Mouse (Mus musculus) neural tube, embryonic 11.5 days (tissue): ENCODE measurements at regions not wholly inside any gene's neighbourhood (a gene's known extent, or its start where the extent isn't known, plus 50 kb on each side); places are given as distances from the start of the nearest gene placed in this dataset.

Source experiments
- ATAC-seq: fragments of 200-750 bp; cut with Nextera tagmentation; 2 replicates; pipeline ENCODE4 v1.8.0; 2017; ENCODE audit warnings: moderate number of reproducible peaks, mild to moderate bottlenecking, moderate TSS enrichment, moderate library complexity; ENCODE audit not compliant: insufficient read depth, low FRiP score, low TSS enrichment
- DNase-seq: peaks from one replicate; pipeline ENCODE4 v3.0.0-alpha.2; 2015; ENCODE audit warnings: low spot score
- H3K27ac ChIP-seq: fragments of 300-500 bp; sonication (generic); 2 replicates; pipeline ENCODE4 v1.5.1; 2014; ENCODE audit warnings: low read depth, mild to moderate bottlenecking, low read length
- H3K27me3 ChIP-seq: fragments of 300-500 bp; sonication (generic); 2 replicates; pipeline ENCODE4 v1.6.1; 2014; ENCODE audit warnings: mild to moderate bottlenecking, low read length, mixed read lengths; ENCODE audit not compliant: control insufficient read depth, insufficient read depth
- H3K36me3 ChIP-seq: fragments of 300-500 bp; sonication (generic); 2 replicates; pipeline ENCODE4 v1.6.1; 2014; ENCODE audit warnings: mild to moderate bottlenecking, low read length, moderate library complexity, mixed read lengths; ENCODE audit not compliant: control insufficient read depth, insufficient read depth
- H3K4me1 ChIP-seq: fragments of 300-500 bp; sonication (generic); 2 replicates; pipeline ENCODE4 v1.6.1; 2014; ENCODE audit warnings: low read length, mixed read lengths; ENCODE audit not compliant: control insufficient read depth, insufficient read depth
- H3K4me2 ChIP-seq: fragments of 300-500 bp; sonication (generic); 2 replicates; pipeline ENCODE4 v1.6.1; 2014; ENCODE audit warnings: low read depth, mild to moderate bottlenecking, moderate library complexity
- H3K4me3 ChIP-seq: fragments of 300-500 bp; sonication (generic); 2 replicates; pipeline ENCODE4 v1.5.1; 2014; ENCODE audit warnings: low read depth, low read length
- H3K9ac ChIP-seq: fragments of 300-500 bp; sonication (generic); 2 replicates; pipeline ENCODE4 v1.6.1; 2014; ENCODE audit warnings: mild to moderate bottlenecking, low read length
- H3K9me3 ChIP-seq: fragments of 300-500 bp; sonication (generic); 2 replicates; pipeline ENCODE4 v1.6.1; 2016; ENCODE audit warnings: low read length; ENCODE audit not compliant: control insufficient read depth
- WGBS: fragments of 180-500 bp; shearing (Covaris S2); extraction: QIAGEN DNeasy Blood & Tissue Kit; methylation state at CpG from one replicate; pipeline ENCODE4 v1.1.7; 2014; 5-methylcytosine and 5-hydroxymethylcytosine counted together

- WGBS = 93% methylated on average over 3 of the region's 3 CpGs
- no peak overlapping the region for H3K27ac ChIP-seq
- ATAC-seq (no peak), DNase-seq (no peak)
- no peak overlapping the region for H3K4me3 ChIP-seq
- H3K4me2 ChIP-seq = no peak overlapping the region
- H3K9ac ChIP-seq = no peak overlapping the region
- H3K4me1 ChIP-seq = no peaks in the 10 kb centered on the region
- no peaks in the 10 kb centered on the region for H3K27me3 ChIP-seq
- no peaks in the 10 kb centered on the region for H3K36me3 ChIP-seq
- H3K9me3 ChIP-seq = no peaks in the 10 kb centered on the region
These were observed 187.6 kb upstream of the Nr5a2 start for GRCm38 (mm10) chr1:137147891-137148290.

- no peak overlapping the region for H3K9ac ChIP-seq
- H3K4me1 ChIP-seq = no peaks in the 10 kb centered on the region
- H3K4me3 ChIP-seq = no peak overlapping the region
- H3K4me2 ChIP-seq = no peak overlapping the region
- WGBS = 40% methylated on average over 13 of the region's 13 CpGs
- H3K9me3 ChIP-seq = no peaks in the 10 kb centered on the region
- DNase-seq = no peak
- no peaks in the 10 kb centered on the region for H3K36me3 ChIP-seq
- no peak overlapping the region for H3K27ac ChIP-seq
- ATAC-seq = no peak
- H3K27me3 ChIP-seq = no peaks in the 10 kb centered on the region
These were observed 181.8 kb upstream of the Nr5a2 start for GRCm38 (mm10) chr1:137141879-137142570.

- Histone ChIP-seq H3K27me3 (no peaks in the 10 kb centered on the region), H3K36me3 (no peaks in the 10 kb centered on the region), H3K9ac (no peak overlapping the region), H3K9me3 (no peaks in the 10 kb centered on the region), H3K27ac (no peak overlapping the region), H3K4me3 (no peak overlapping the region), H3K4me2 (no peak overlapping the region), H3K4me1 (no peaks in the 10 kb centered on the region)
- DNase-seq = no peak
- no peak for ATAC-seq
- 88% methylated on average over 5 of the region's 5 CpGs for WGBS
These were observed 181.1 kb upstream of the Nr5a2 start for GRCm38 (mm10) chr1:137141372-137141771.

GRCm38 (mm10) chr1:137136156-137136555 is 175.9 kb upstream of the Nr5a2 start:
- Histone ChIP-seq H3K27ac (no peak overlapping the region), H3K4me2 (no peak overlapping the region), H3K9ac (no peak overlapping the region), H3K9me3 (no peaks in the 10 kb centered on the region), H3K4me3 (no peak overlapping the region), H3K36me3 (no peaks in the 10 kb centered on the region), H3K4me1 (no peaks in the 10 kb centered on the region), H3K27me3 (no peaks in the 10 kb centered on the region)
- DNase-seq = no peak
- 82% methylated on average over 7 of the region's 7 CpGs for WGBS
- ATAC-seq = no peak

GRCm38 (mm10) chr1:137133734-137134133 is 173.5 kb upstream of the Nr5a2 start:
- Histone ChIP-seq H3K9me3 (no peaks in the 10 kb centered on the region), H3K27me3 (no peaks in the 10 kb centered on the region), H3K9ac (no peak overlapping the region), H3K4me3 (no peak overlapping the region), H3K27ac (no peak overlapping the region), H3K4me2 (no peak overlapping the region), H3K36me3 (no peaks in the 10 kb centered on the region), H3K4me1 (0 out of 2 replicates have a peak, but pooled peaks cover 3% of the 10 kb centered on the region)
- no peak for ATAC-seq
- WGBS = 45% methylated on average over 7 of the region's 7 CpGs
- no peak for DNase-seq

GRCm38 (mm10) chr1:137130264-137130663 is 170.0 kb upstream of the Nr5a2 start:
- no peaks in the 10 kb centered on the region for H3K36me3 ChIP-seq
- no peaks in the 10 kb centered on the region for H3K27me3 ChIP-seq
- DNase-seq (no peak), ATAC-seq (no peak)
- no peaks in the 10 kb centered on the region for H3K9me3 ChIP-seq
- H3K4me3 ChIP-seq = no peak overlapping the region
- 0 out of 2 replicates have a peak, but pooled peaks cover 3% of the 10 kb centered on the region for H3K4me1 ChIP-seq
- no peak overlapping the region for H3K27ac ChIP-seq
- no peak overlapping the region for H3K9ac ChIP-seq
- WGBS = 75% methylated on average over 3 of the region's 3 CpGs
- H3K4me2 ChIP-seq = no peak overlapping the region

GRCm38 (mm10) chr1:137129116-137129515 is 168.9 kb upstream of the Nr5a2 start:
- Histone ChIP-seq H3K4me1 (0 out of 2 replicates have a peak, but pooled peaks cover 3% of the 10 kb centered on the region), H3K4me2 (no peak overlapping the region), H3K9me3 (no peaks in the 10 kb centered on the region), H3K36me3 (no peaks in the 10 kb centered on the region), H3K27ac (no peak overlapping the region), H3K27me3 (no peaks in the 10 kb centered on the region), H3K4me3 (no peak overlapping the region), H3K9ac (no peak overlapping the region)
- no peak for DNase-seq
- no peak for ATAC-seq
- WGBS = 61% methylated on average over 9 of the region's 9 CpGs

- H3K4me3 ChIP-seq = no peak overlapping the region
- no peaks in the 10 kb centered on the region for H3K4me1 ChIP-seq
- 68% methylated on average over 3 of the region's 3 CpGs for WGBS
- no peak overlapping the region for H3K27ac ChIP-seq
- H3K9ac ChIP-seq = no peak overlapping the region
- H3K9me3 ChIP-seq = no peaks in the 10 kb centered on the region
- ATAC-seq (no peak), DNase-seq (no peak)
- H3K27me3 ChIP-seq = no peaks in the 10 kb centered on the region
- H3K36me3 ChIP-seq = no peaks in the 10 kb centered on the region
- no peak overlapping the region for H3K4me2 ChIP-seq
These were observed 157.6 kb upstream of the Nr5a2 start for GRCm38 (mm10) chr1:137117866-137118265.

- H3K4me2 ChIP-seq = no peak overlapping the region
- DNase-seq (no peak), ATAC-seq (no peak)
- H3K27ac ChIP-seq = no peak overlapping the region
- H3K27me3 ChIP-seq = no peaks in the 10 kb centered on the region
- no peak overlapping the region for H3K4me3 ChIP-seq
- H3K9ac ChIP-seq = no peak overlapping the region
- no peaks in the 10 kb centered on the region for H3K4me1 ChIP-seq
- no peaks in the 10 kb centered on the region for H3K9me3 ChIP-seq
- H3K36me3 ChIP-seq = no peaks in the 10 kb centered on the region
- WGBS = 91% methylated on average over 2 of the region's 2 CpGs
These were observed 146.2 kb upstream of the Nr5a2 start for GRCm38 (mm10) chr1:137106444-137106843.
